11 mouse cellular contexts compared by ENCODE assay signal in genomic region chr14:74733397-74733796, GRCm38 (mm10). TPM values are rescaled to one million over a fixed set of nuclear protein-coding genes. Genes with fewer than 3 reads are reported as not detected.
DNase-seq lines count a peak whose midpoint lies in the region; ATAC-seq lines count a peak whose summit lies in the region.
"Had no signal": no experiment of that assay in that cellular context is flagged by ENCODE, and none has a peak within 500 bp of the region (broad histone marks: within the 10 kb centered on the region; RNA-seq: fewer than 3 reads in every experiment).

No protein-coding gene starts in this region.

- no peak for ATAC-seq in forebrain, embryonic 14.5 days
- ATAC-seq in liver, embryonic 13.5 days (ENCODE audit: low read depth), result no peak

- intact Hi-C loops in left cerebral cortex, postnatal 36 days (cut with DNase I), result no loop called here

- H3K36me3 ChIP-seq in forebrain, embryonic 14.5 days (ENCODE audit: control insufficient read depth, insufficient read depth, low read length), result peaks cover 17% of the 10 kb centered on the region; the same call in 1 of the 2 replicates
- peaks cover 29% of the 10 kb centered on the region for H3K36me3 ChIP-seq in liver, embryonic 13.5 days

- H3K27me3 ChIP-seq in forebrain, embryonic 14.5 days (replicated peaks; ENCODE audit: control insufficient read depth, insufficient read depth, low read length), result no peaks in the 10 kb centered on the region
- no peaks in the 10 kb centered on the region for H3K27me3 ChIP-seq in liver, embryonic 13.5 days

- H3K9ac ChIP-seq in forebrain, embryonic 14.5 days (ENCODE audit: low read length), result peak overlapping the region; percentile 84; the same call in 1 of the 2 replicates
- peak overlapping the region; percentile 94 for H3K9ac ChIP-seq in liver, embryonic 13.5 days

- peak overlapping the region; percentile 81; the same call in 1 of the 2 replicates for H3K4me3 ChIP-seq in forebrain, embryonic 14.5 days (ENCODE audit: low read depth, low read length)
- peak overlapping the region; percentile 93 for H3K4me3 ChIP-seq in liver, embryonic 13.5 days (replicated peaks)

- WGBS in forebrain, embryonic 14.5 days, result 42% methylated on average over 2 of the region's 2 CpGs
- WGBS in liver, embryonic 13.5 days (ENCODE audit: insufficient replicate concordance), result 51% methylated on average over 2 of the region's 2 CpGs

- H3K4me2 ChIP-seq in forebrain, embryonic 14.5 days (ENCODE audit: low read length), result peak overlapping the region; percentile 72
- H3K4me2 ChIP-seq in liver, embryonic 13.5 days, result peak overlapping the region; percentile 81

- no peak overlapping the region for H3K27ac ChIP-seq in forebrain, embryonic 14.5 days (ENCODE audit: low read depth, low read length)
- H3K27ac ChIP-seq in liver, embryonic 13.5 days, result peak overlapping the region; percentile 75

- H3K9me3 ChIP-seq in forebrain, embryonic 14.5 days (replicated peaks; ENCODE audit: control insufficient read depth, low read length), result no peaks in the 10 kb centered on the region
- no peaks in the 10 kb centered on the region for H3K9me3 ChIP-seq in liver, embryonic 13.5 days (replicated peaks)

- peak; percentile 48 for DNase-seq in adrenal gland, adult 2 months
- DNase-seq in adrenal gland, postnatal 14 days, result no peak
- DNase-seq in 416B (ENCODE audit: low read depth), result peak; percentile 89
- no peak for DNase-seq in forebrain, embryonic 14.5 days (ENCODE audit: low spot score)
- DNase-seq in liver, embryonic 13.5 days, result peak; percentile 38
- DNase-seq in urinary bladder, adult 18-20 months (ENCODE audit: low spot score in 2 of 2), result no peak
- DNase-seq in left cerebral cortex, postnatal 36 days (ENCODE audit: low spot score in 2 of 2), result no peak
- DNase-seq in adrenal gland, postnatal 10 days, result no peak
- DNase-seq: B cell, adult 2 months; cerebellum, adult 9-11 months; thymus, adult 18-20 months had no signal

- peaks cover 10% of the 10 kb centered on the region for H3K4me1 ChIP-seq in forebrain, embryonic 14.5 days (ENCODE audit: control insufficient read depth, insufficient read depth, low read length)
- peaks cover 28% of the 10 kb centered on the region for H3K4me1 ChIP-seq in liver, embryonic 13.5 days (replicated peaks)

RNA-seq across cellular contexts. Expression of gene Esd, which starts 1.3 kb away (rescaled TPM):
- 100 to 1,000 TPM; 355 to 390 TPM for total RNA-seq in adrenal gland, adult 2 months (2021)
- polyA plus RNA-seq in adrenal gland, adult 2 months (2012; rRNA removed), result 19.1 and 26.6 TPM in 2 replicates
- total RNA-seq in adrenal gland, postnatal 14 days (2021), result 225 and 229 TPM in 2 replicates
- 336 and 355 TPM in 2 replicates for polyA plus RNA-seq in forebrain, embryonic 14.5 days (2014; fragmentation: Nextera tagmentation; extraction: Ambion mirVana)
- polyA plus RNA-seq in liver, embryonic 13.5 days (2015; fragmentation: Nextera tagmentation; extraction: Ambion mirVana), result 257 and 280 TPM in 2 replicates
- 10 to 100 TPM; 79.2 to 96.8 TPM for total RNA-seq in left cerebral cortex, postnatal 36 days (2021)
- total RNA-seq in adrenal gland, postnatal 10 days (2021), result 100 to 1,000 TPM; 187 to 209 TPM

Comparison
In these comparisons a context has a peak if more than half of its experiments do, and no peak if none do; other contexts are left out.
1. DNase-seq: peak in adrenal gland, adult 2 months (single experiment), 416B (single experiment) and liver, embryonic 13.5 days (single experiment); none in adrenal gland, postnatal 14 days (single experiment), forebrain, embryonic 14.5 days (single experiment), urinary bladder, adult 18-20 months (0 of 2), left cerebral cortex, postnatal 36 days (0 of 2) and adrenal gland, postnatal 10 days (single experiment).